Mouse (Mus musculus) spleen, adult 12 weeks (tissue): ENCODE data around the gene Gm5936.
"Not testable (repeated sequence)": the region's sequence is repeated elsewhere in the genome, so short reads cannot be mapped to it uniquely, and the experiment has no call there.

ENCODE experiments used
- DNase-seq: peaks from one replicate; pipeline ENCODE4 v3.0.0; 2022; ENCODE audit warnings: low spot score

Gm5936 gene

DNA sequence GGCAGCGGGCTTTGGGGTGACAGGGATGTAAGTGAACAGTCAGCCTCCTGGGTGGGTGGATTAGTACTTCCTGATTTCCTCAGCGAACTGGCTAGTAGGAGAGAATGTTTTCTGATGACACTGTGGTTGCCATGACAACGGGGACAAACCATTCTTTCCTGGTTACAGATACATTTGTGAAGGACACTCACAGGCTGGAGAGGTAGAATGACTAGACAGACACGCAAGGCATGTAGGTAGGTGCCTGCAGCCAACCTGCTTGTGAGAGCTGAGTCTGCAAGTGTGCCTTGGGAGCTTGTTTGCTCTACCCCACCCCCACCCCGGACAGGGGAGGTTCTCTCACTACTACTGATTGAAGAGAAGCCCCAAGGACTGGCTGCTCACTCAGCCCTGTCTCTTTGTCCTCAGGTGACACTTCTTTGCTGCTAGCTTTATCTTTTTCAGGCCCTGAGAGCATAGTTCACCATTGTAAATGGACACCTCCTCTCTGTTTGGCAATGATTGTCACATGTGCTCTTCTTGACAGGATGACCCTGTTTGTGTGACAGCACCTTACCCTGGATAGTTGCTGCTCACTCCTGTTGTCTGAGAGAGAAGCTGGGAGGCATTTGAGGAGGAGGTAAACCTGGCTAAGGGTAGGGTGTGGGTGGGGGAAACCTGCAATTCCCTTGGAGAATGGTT, at the start of gene Gm5936:
Gene Gm5936, plus strand, starts transcription at position 355 of the 681 bp plus-strand sequence.
- not testable (repeated sequence) for DNase-seq

DNA sequence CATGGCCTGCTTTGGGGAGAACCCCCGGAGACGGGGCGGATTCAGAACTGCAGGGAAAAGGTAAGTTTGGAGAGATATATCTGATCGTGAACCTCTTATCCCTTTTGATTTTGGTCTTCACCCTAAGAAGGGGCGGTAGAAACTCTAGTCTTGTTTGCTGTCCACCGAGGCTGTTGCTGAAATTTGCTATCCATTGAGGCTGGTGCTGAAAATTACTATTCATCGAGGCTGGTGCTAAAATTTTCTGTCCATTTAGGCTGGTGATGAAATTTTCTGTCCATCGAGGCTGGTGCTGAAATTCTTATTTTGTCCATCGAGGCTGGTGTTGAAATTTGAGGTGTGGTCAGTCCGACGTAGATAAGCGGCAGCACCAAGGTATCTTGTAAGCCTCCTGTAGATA, 19.1 kb downstream of the Gm5936 start:
- DNase-seq: not testable (repeated sequence)

DNA sequence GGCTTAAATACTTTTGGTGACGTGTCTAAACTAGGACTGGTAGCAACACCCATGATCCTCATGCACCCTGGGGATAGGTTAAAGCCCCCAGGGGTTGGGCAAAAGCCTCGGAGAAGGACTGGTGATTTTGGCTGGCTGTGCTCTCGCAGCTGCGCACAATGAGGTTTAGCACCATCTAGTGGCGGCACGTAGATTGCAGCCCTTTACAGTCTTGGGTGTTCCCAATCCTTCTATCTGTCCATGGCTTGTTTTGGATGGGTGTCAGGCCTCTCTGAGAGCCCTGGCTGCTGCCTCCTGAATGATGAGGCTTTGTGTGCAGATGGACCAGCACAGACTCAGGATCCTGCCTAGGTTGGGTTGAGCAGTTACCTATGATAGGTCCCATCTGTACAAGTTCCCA, 43.1 kb downstream of the Gm5936 start:
- DNase-seq: not testable (repeated sequence)
